In genomic region chrX:159072647-159073046, GRCm38 (mm10) we compare ENCODE assay signal across 14 mouse cellular contexts.
"Had no signal": no experiment of that assay in that cellular context is flagged by ENCODE, and none has a peak within 500 bp of the region (broad histone marks: within the 10 kb centered on the region; RNA-seq: fewer than 3 reads in every experiment).

No protein-coding gene starts in this region.

- H3K4me2 ChIP-seq: limb, embryonic 15.5 days; liver, embryonic 12.5 days; lung, embryonic 14.5 days; midbrain, embryonic 11.5 days; midbrain, embryonic 15.5 days; neural tube, embryonic 13.5 days had no signal

- H3K36me3 ChIP-seq: limb, embryonic 15.5 days; liver, embryonic 12.5 days; midbrain, embryonic 15.5 days; neural tube, embryonic 13.5 days had no signal

- H3K27ac ChIP-seq: kidney, postnatal 0 days; limb, embryonic 15.5 days; liver, embryonic 12.5 days; midbrain, embryonic 15.5 days; neural tube, embryonic 13.5 days; stomach, postnatal 0 days had no signal

- H3K4me3 ChIP-seq: limb, embryonic 15.5 days; liver, embryonic 12.5 days; midbrain, embryonic 15.5 days; neural tube, embryonic 13.5 days had no signal

- DNase-seq: kidney, postnatal 36 days; layer of hippocampus, adult 9-11 months; layer of hippocampus, postnatal 36 days; lung, embryonic 14.5 days; lung, postnatal 10 days; lung, postnatal 4 days; thymus, postnatal 4 days had no signal

- ATAC-seq: liver, embryonic 12.5 days; midbrain, embryonic 15.5 days had no signal

- H3K4me1 ChIP-seq: limb, embryonic 15.5 days; liver, embryonic 12.5 days; midbrain, embryonic 15.5 days; neural tube, embryonic 13.5 days had no signal

- H3K9ac ChIP-seq: limb, embryonic 15.5 days; liver, embryonic 12.5 days; lung, embryonic 14.5 days; midbrain, embryonic 15.5 days; neural tube, embryonic 13.5 days had no signal

- H3K27me3 ChIP-seq: liver, embryonic 12.5 days; midbrain, embryonic 15.5 days had no signal

- H3K9me3 ChIP-seq: limb, embryonic 15.5 days; liver, embryonic 12.5 days; midbrain, embryonic 15.5 days; neural tube, embryonic 13.5 days had no signal
